Mouse (Mus musculus) urinary bladder, postnatal 14 days (tissue): ENCODE data around the gene Ntm.

Experiments
- DNase-seq: peaks from one replicate; pipeline ENCODE4 v3.0.0; 2021; ENCODE audit warnings: low spot score

Ntm gene

DNA sequence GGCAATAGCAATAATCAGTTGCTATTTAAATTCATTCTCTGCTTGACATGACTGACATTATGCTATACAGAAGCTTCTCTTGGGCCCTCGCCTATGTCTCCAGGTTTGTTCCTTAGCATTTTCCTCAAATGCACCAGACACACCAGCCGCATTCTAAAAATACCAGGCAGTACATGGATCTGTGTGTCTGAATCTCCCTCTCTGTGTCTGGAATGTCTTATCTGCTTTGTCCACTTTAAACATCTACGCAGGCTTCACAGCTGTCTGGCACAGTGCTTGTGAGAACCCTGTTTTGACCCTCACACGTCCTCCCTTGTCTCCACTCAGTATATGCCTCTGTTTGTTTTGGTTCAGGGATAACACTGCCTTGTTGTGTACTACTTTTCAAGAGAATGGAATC, 937.3 kb downstream of the Ntm start:
- DNase-seq = no peak

DNA sequence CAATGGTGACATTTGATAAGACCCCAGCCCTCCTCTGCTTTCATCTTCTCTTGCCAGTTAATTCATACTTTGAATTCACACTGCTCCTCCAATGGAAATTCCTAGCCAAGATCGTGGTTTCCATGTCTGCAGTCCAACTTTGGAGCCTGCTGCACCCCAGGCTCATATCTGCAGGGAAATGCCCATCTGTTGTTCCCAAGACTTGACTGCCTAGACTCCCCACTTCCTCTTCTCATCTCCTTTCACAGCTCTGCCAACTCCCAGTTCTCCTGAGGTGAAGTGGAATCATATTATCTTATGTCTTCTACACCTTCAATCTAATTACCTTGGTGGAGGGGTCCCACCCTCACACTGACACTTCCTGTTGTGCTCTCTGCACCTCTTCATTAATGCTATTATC, 937.8 kb downstream of the Ntm start:
- no peak for DNase-seq

DNA sequence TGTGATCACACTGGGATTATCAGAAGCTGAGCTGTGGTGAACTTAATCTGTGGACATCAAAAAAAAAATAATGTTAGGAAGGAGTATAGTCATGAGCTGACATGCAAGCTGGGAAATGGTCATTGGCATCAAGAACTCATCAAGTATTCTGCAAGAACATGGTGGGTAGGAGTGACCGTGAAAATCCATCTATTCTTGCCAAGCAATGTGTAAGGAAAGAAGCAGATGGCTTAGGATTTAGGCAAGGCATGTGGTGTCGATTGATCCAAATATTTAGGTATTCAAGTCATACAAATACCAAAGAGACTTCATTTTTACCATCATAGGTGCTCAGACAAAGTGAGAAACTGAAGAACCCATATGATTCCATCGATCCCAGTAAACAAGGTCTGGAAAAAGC, 946.1 kb downstream of the Ntm start:
- DNase-seq = no peak

- DNase-seq = no peak
Observed at GRCm38 (mm10) chr9:29013881-29014280, 949.1 kb downstream of the Ntm start.

GRCm38 (mm10) chr9:29012541-29012940, 950.4 kb downstream of the Ntm start:
- DNase-seq = no peak

DNA sequence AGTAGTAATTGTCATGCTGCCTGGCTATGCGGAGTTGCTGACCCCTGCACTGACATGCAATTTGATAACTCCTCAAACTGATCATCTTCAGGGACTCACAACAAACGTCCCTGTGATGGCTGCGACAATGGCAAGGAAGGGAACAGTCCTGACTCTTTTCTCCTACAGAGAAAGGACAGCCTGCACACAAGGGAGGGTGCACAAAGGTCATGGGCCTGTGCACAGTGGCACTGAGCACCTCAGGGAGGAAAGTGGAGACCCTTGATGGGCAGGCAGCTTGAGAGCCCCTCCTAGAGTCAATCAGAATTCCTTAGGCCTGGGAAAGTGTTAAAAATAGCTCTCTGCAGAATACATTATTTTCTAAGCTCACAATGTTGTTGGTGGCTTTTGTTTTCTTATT, 951.5 kb downstream of the Ntm start:
- no peak for DNase-seq

DNA sequence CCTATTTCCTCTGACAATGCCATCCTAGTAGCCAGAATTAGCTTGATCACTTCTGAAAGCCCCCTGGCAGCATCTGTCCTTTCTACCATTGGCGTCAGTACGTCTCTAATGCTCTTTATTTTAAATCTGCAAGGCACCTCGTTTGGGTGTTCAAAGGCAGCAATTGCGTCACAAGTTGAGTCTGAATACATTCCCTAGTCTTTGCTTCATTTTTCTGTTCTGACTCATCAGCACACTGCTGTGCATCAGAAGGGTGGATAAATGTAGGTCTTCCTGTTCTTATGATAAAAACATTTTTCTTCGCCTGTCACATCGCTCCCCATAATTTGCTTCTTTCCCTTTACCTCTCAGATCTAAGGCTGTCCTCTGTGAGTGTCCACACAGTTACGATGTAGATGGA, 958.4 kb downstream of the Ntm start:
- DNase-seq = no peak

- DNase-seq = no peak
Observed at GRCm38 (mm10) chr9:28999951-29000351, 963.0 kb downstream of the Ntm start.

- no peak for DNase-seq
Observed at GRCm38 (mm10) chr9:28977275-28977674, 985.7 kb downstream of the Ntm start.

GRCm38 (mm10) chr9:28969455-28969854, 993.5 kb downstream of the Ntm start:
- no peak for DNase-seq
